Mouse (Mus musculus): Measurements from ENCODE around the gene P2rx5. TPM values are rescaled to one million over a fixed set of nuclear protein-coding genes. Genes with fewer than 3 reads are reported as not detected.

Gene P2rx5
- total RNA-seq, 1 experiment: 1.7 TPM

DNA sequence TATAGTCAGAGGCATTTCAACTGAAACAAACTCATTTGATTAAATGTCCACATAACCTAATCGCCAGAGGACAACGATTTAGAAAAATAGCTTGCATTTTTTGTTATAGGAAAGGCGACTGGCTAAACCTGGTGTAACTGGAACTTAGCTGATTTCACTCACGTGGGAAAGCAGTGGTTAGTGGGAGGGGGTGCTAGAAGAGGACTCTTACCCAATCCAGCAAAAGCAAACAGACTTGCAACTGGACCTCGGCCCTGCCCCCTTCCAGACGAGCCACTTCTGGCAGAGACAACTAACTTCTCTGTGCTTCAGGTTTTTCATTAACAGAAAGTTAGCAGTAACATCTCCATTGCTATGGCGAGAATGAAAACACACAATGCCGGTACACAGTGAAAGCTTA, 15.4 kb downstream of the P2rx5 start:
- DNase-seq (ENCODE audit: low read depth, low spot score): no peak
- no peaks in the 10 kb centered on the region for H3K9me3 ChIP-seq (ENCODE audit: control insufficient read depth, insufficient read depth, low read depth, low read length)
- H3K4me1 ChIP-seq (ENCODE audit: control insufficient read depth in 2 of 2, insufficient read depth in 2 of 2, low read length in 2 of 2, poor library complexity in 1 of 2): peaks cover 0 to 5% of the 10 kb centered on the region in 2 experiments; a peak in 2 of 4 replicates
- peak overlapping the region; percentile 91; the same call in 1 of the 2 replicates for H3K9ac ChIP-seq (ENCODE audit: insufficient read depth, low read depth, low read length, poor library complexity, severe bottlenecking)
- TF ChIP-seq MAFK (IDR thresholded peaks at IDR 0.05; ENCODE audit: insufficient read depth, low read depth, low read length): no peak
- TF ChIP-seq ZC3H11A (IDR thresholded peaks at IDR 0.05; ENCODE audit: borderline replicate concordance, low read depth, low read length): no peak
- no peak for TF ChIP-seq CHD2 (IDR thresholded peaks at IDR 0.05; ENCODE audit: low read depth, low read length)
- TF ChIP-seq ZNF384 (IDR thresholded peaks at IDR 0.05; ENCODE audit: low read depth, low read length): no peak
- no peak for TF ChIP-seq HCFC1 (IDR thresholded peaks at IDR 0.05; ENCODE audit: borderline replicate concordance, insufficient read depth, low read length)
- peaks cover 8% of the 10 kb centered on the region for H3K36me3 ChIP-seq (ENCODE audit: control insufficient read depth, insufficient read depth, low read length, poor library complexity, severe bottlenecking)
- H3K4me3 ChIP-seq (ENCODE audit: insufficient read depth in 1 of 2, low read depth in 1 of 2, low read length in 2 of 2, poor library complexity in 1 of 2, severe bottlenecking in 1 of 2): peak overlapping the region; percentile 97 to 100
- in situ Hi-C loops (cut with MboI; ENCODE audit: low sequenced_read_pairs in 2 of 2, unreplicated experiment in 2 of 2): no loop called here
- no peak overlapping the region for H3K27ac ChIP-seq (ENCODE audit: insufficient read depth, low read depth, low read length, poor library complexity, severe bottlenecking)

DNA sequence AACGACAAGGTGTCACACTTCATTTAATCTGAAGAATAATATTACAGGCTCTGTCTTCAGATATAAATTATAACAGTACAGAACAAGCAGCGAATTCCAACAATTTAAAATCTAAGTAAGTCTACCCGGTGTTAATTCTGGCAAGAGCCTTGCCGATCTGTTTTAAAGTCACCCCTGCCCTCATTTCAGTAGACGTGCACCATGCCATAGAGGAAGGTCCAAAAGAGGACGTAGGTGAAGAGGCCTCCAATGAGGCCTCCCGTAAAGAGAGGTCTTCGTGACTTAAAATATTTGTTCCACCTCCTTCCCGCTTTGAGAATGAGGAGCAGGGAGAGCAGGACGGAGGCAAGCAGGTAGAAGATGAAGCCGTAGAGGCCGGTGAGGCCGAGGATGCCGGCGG, 16.0 kb downstream of the P2rx5 start:
- Histone ChIP-seq H3K9ac (ENCODE audit: insufficient read depth, low read depth, low read length, poor library complexity, severe bottlenecking) (peak overlapping the region; percentile 91), H3K27ac (ENCODE audit: insufficient read depth, low read depth, low read length, poor library complexity, severe bottlenecking) (no peak overlapping the region), H3K36me3 (ENCODE audit: control insufficient read depth, insufficient read depth, low read length, poor library complexity, severe bottlenecking) (peaks cover 5% of the 10 kb centered on the region), H3K9me3 (ENCODE audit: control insufficient read depth, insufficient read depth, low read depth, low read length) (no peaks in the 10 kb centered on the region), H3K4me3 (ENCODE audit: insufficient read depth in 1 of 2, low read depth in 1 of 2, low read length in 2 of 2, poor library complexity in 1 of 2, severe bottlenecking in 1 of 2) (peak overlapping the region; percentile 97 to 100), H3K4me1 (ENCODE audit: control insufficient read depth in 2 of 2, insufficient read depth in 2 of 2, low read length in 2 of 2, poor library complexity in 1 of 2) (peaks cover 0 to 5% of the 10 kb centered on the region in 2 experiments; a peak in 2 of 4 replicates)
- no peak for TF ChIP-seq CHD2 (IDR thresholded peaks at IDR 0.05; ENCODE audit: low read depth, low read length)
- TF ChIP-seq HCFC1 (IDR thresholded peaks at IDR 0.05; ENCODE audit: borderline replicate concordance, insufficient read depth, low read length): no peak
- TF ChIP-seq ZNF384 (IDR thresholded peaks at IDR 0.05; ENCODE audit: low read depth, low read length): no peak
- no peak for TF ChIP-seq ZC3H11A (IDR thresholded peaks at IDR 0.05; ENCODE audit: borderline replicate concordance, low read depth, low read length)
- no peak for TF ChIP-seq MAFK (IDR thresholded peaks at IDR 0.05; ENCODE audit: insufficient read depth, low read depth, low read length)
- DNase-seq (ENCODE audit: low read depth, low spot score): no peak
- in situ Hi-C loops (cut with MboI; ENCODE audit: low sequenced_read_pairs in 2 of 2, unreplicated experiment in 2 of 2): no loop called here

DNA sequence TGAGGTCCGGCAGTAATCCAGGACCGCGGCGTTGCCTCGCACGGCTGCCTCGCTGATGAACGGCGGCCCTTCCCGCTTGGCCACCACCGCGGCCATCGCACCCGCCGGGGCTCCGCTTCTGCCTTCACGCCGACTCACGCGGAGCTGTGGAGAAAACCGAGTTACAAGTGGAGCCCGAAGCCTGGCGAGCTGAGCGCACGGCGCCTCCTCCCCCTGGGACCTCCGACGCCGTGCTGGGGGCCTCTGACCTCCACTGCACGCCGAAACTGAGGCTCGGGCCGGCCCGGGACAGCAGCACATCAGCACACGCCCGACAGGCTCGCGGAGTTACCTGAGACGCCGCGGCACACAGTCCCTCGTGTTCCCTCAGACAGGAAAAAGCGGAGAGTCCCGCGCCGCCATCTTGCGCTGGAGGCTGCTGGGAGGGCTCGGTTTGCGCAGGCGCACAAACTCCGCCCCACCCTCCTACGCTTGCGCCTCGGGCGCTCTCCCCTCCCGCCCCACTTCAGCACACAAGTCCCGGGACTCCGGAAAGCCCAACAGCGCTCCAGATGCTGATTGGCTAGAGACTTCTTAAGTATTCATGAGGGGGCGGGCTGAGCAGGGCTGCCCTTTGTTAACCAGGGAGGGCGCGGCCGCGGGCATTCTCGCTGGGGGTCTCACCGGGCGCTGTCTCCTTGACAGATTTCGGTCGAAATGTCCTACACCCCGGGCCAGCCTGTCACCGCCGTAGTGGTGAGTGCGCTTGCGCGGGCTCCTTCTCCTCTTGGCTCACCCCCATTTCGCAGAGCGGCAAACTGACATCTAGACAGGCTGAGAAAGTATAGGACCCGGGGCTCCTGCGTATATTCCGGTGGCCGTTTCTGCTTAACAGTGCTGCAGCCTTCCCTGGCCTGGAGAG, 16.6 kb downstream of the P2rx5 start, which contains the start of the genes Emc6 and Tax1bp3:
Gene Emc6, minus strand, starts transcription at position 430 of the 901 bp plus-strand sequence.
Gene Tax1bp3, plus strand, starts transcription at position 476 of the 901 bp plus-strand sequence.
- in situ Hi-C loops (cut with MboI; ENCODE audit: low sequenced_read_pairs in 2 of 2, unreplicated experiment in 2 of 2): no loop called here
- peak; percentile 95 for DNase-seq (ENCODE audit: low read depth, low spot score)
- Histone ChIP-seq H3K27ac (ENCODE audit: insufficient read depth, low read depth, low read length, poor library complexity, severe bottlenecking) (peak within 1 kb of the TSS; percentile 32; the same call in 1 of the 2 replicates), H3K9me3 (ENCODE audit: control insufficient read depth, insufficient read depth, low read depth, low read length) (no peaks in the 10 kb centered on the region), H3K9ac (ENCODE audit: insufficient read depth, low read depth, low read length, poor library complexity, severe bottlenecking) (peak within 1 kb of the TSS; percentile 91), H3K4me3 (ENCODE audit: insufficient read depth in 1 of 2, low read depth in 1 of 2, low read length in 2 of 2, poor library complexity in 1 of 2, severe bottlenecking in 1 of 2) (peak within 1 kb of the TSS; percentile 97 to 100), H3K36me3 (ENCODE audit: control insufficient read depth, insufficient read depth, low read length, poor library complexity, severe bottlenecking) (peaks cover 2% of the 10 kb centered on the region), H3K4me1 (ENCODE audit: control insufficient read depth in 2 of 2, insufficient read depth in 2 of 2, low read length in 2 of 2, poor library complexity in 1 of 2) (peaks cover 0 to 5% of the 10 kb centered on the region in 2 experiments; a peak in 2 of 4 replicates)
- 0 out of 2 replicates have a peak, but pooled peaks have one; percentile 37 for TF ChIP-seq HCFC1 (IDR thresholded peaks at IDR 0.05; ENCODE audit: borderline replicate concordance, insufficient read depth, low read length)
- no peak for TF ChIP-seq ZNF384 (IDR thresholded peaks at IDR 0.05; ENCODE audit: low read depth, low read length)

DNA sequence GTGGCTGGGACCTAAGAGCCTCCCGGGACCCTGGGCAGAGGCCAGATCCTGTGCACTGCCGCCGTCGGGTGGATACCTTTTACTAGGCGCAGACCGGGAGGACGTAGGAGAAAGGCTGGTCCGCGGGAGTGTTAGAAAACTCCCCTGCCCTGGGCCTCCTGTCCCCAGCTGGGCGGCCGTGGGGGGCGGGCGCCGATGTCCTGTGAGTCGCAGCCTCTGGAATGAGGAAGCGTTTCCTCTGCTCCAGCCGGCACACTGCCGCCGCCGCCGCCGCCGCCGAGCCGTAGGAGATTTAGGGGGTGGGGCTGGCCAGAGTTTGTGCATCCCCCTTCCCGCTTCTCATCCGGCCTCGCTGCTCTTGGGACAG, 17.3 kb downstream of the P2rx5 start:
- Histone ChIP-seq H3K27ac (ENCODE audit: insufficient read depth, low read depth, low read length, poor library complexity, severe bottlenecking) (no peak overlapping the region; the same call in 1 of the 2 replicates), H3K4me1 (ENCODE audit: control insufficient read depth in 2 of 2, insufficient read depth in 2 of 2, low read length in 2 of 2, poor library complexity in 1 of 2) (peaks cover 0 to 5% of the 10 kb centered on the region in 2 experiments; a peak in 1 of 4 replicates)
- in situ Hi-C loops (cut with MboI; ENCODE audit: low sequenced_read_pairs in 2 of 2, unreplicated experiment in 2 of 2): no loop called here

More for the DNA sequence above, 17.3 kb downstream of the P2rx5 start:
- DNase-seq (ENCODE audit: low read depth, low spot score): no peak
- H3K9ac ChIP-seq (ENCODE audit: insufficient read depth, low read depth, low read length, poor library complexity, severe bottlenecking): peak overlapping the region; percentile 39
- peak overlapping the region; percentile 75 to 82 for H3K4me3 ChIP-seq (ENCODE audit: insufficient read depth in 1 of 2, low read depth in 1 of 2, low read length in 2 of 2, poor library complexity in 1 of 2, severe bottlenecking in 1 of 2)
- TF ChIP-seq CHD2 (IDR thresholded peaks at IDR 0.05; ENCODE audit: low read depth, low read length) (no peak), MAFK (IDR thresholded peaks at IDR 0.05; ENCODE audit: insufficient read depth, low read depth, low read length) (no peak), ZC3H11A (IDR thresholded peaks at IDR 0.05; ENCODE audit: borderline replicate concordance, low read depth, low read length) (no peak), ZNF384 (IDR thresholded peaks at IDR 0.05; ENCODE audit: low read depth, low read length) (no peak), HCFC1 (IDR thresholded peaks at IDR 0.05; ENCODE audit: borderline replicate concordance, insufficient read depth, low read length) (no peak)
- no peaks in the 10 kb centered on the region for H3K9me3 ChIP-seq (ENCODE audit: control insufficient read depth, insufficient read depth, low read depth, low read length)
- peaks cover 2% of the 10 kb centered on the region for H3K36me3 ChIP-seq (ENCODE audit: control insufficient read depth, insufficient read depth, low read length, poor library complexity, severe bottlenecking)

Data from ES-E14 (cell line).